Mouse (Mus musculus) liver, adult 2 months (tissue): ENCODE measurements around the gene Ush1c.

Experiments used
- CTCF ChIP-seq: fragments of 200-500 bp; IDR thresholded peaks from 2 replicates; pipeline ENCODE4 v1.5.1; 2011; ENCODE audit warnings: low read depth, low read length, control low read depth
- POLR2A ChIP-seq: fragments of 200-500 bp; IDR thresholded peaks from 2 replicates; pipeline ENCODE4 v1.6.1; 2011; ENCODE audit warnings: low read length, control low read depth; ENCODE audit not compliant: insufficient read depth; ENCODE audit errors: extremely low read depth

DNA sequence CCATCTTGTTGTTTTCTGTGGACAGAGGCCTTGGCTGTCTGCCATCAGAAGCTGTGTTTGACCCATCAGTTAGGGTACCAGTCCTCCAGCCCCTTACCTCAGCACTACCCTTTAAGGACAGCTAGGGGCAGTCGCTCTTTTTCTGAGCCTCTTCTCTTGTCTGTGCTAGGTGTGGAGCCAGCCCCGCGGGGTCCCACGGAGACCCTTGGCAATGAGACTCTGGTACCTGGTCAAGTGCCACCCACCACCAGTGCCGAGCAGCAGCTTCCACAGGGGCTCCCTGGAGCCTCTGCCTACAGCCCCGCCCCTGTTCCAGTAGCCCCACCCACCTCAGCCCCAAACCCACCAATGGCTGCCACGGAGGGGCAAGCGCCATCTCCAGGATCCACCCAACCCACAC lies 48.7 kb upstream of the Ush1c start:
- no peak for TF ChIP-seq CTCF
- no peak for TF ChIP-seq POLR2A
